Comparison of ENCODE assay signal across 12 mouse cellular contexts in the genomic region with DNA sequence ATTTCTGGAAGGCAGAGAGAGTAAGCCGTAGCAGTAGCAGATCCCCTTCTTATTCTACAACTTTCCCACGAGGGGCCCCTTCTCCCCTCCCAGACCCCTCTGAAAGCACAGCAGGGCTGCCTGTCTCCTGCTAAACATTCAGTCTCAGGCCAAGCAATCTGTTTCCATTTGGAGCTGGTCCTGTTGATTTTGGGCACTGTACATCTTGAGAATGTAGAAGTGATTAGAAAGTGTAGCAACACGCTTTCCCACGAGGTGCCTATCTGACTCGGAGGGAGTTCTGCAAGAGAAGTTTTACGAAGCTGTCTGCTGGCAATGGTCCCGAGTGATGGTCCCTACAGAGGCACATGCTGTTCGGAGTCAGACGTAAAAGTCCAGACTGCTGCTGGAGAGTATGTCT. TPM values are rescaled to one million over a fixed set of nuclear protein-coding genes. Genes with fewer than 3 reads are reported as not detected.
DNase-seq lines count a peak whose midpoint lies in the region; ATAC-seq and TF ChIP-seq lines count a peak whose summit lies in the region.
"Had no signal": no experiment of that assay in that cellular context is flagged by ENCODE, and none has a peak within 500 bp of the region (broad histone marks: within the 10 kb centered on the region; RNA-seq: fewer than 3 reads in every experiment).

No protein-coding gene starts in this region.

- no peaks in the 10 kb centered on the region for H3K36me3 ChIP-seq in forebrain, embryonic 15.5 days
- no peaks in the 10 kb centered on the region for H3K36me3 ChIP-seq in forebrain, embryonic 11.5 days (ENCODE audit: control insufficient read depth, insufficient read depth, low read length)
- no peaks in the 10 kb centered on the region for H3K36me3 ChIP-seq in spleen, adult 2 months (ENCODE audit: control insufficient read depth, insufficient read depth, low read length)

- peaks cover 8% of the 10 kb centered on the region for H3K4me1 ChIP-seq in forebrain, embryonic 15.5 days
- no peaks in the 10 kb centered on the region for H3K4me1 ChIP-seq in forebrain, embryonic 11.5 days (replicated peaks; ENCODE audit: control insufficient read depth, insufficient read depth, low read length)
- no peaks in the 10 kb centered on the region for H3K4me1 ChIP-seq in spleen, adult 2 months (ENCODE audit: control insufficient read depth, insufficient read depth, insufficient read length)

- no peak for TF ChIP-seq POLR2A in spleen, adult 2 months (IDR thresholded peaks at IDR 0.05; ENCODE audit: low read depth, low read length)

- ATAC-seq in forebrain, embryonic 15.5 days (replicated peaks): peak; percentile 64; the same call in 1 of the 2 replicates
- no peak for ATAC-seq in forebrain, embryonic 11.5 days (replicated peaks; ENCODE audit: low FRiP score)
- ATAC-seq: Patski had no signal

- no peak overlapping the region for H3K9ac ChIP-seq in forebrain, embryonic 15.5 days (replicated peaks)
- no peak overlapping the region for H3K9ac ChIP-seq in forebrain, embryonic 11.5 days (ENCODE audit: low read length)

- no peak for DNase-seq in forebrain, embryonic 11.5 days (ENCODE audit: low spot score)
- DNase-seq in spleen, adult 2 months (ENCODE audit: low read depth in 1 of 2, low spot score in 2 of 2): no peak
- no peak for DNase-seq in spleen, postnatal 10 days (ENCODE audit: low spot score in 2 of 2)
- DNase-seq in heart, postnatal 14 days: peak; percentile 46 to 55
- DNase-seq in thymus, postnatal 10 days (ENCODE audit: low spot score in 2 of 2): no peak
- DNase-seq in right cerebral cortex, postnatal 36 days (ENCODE audit: low spot score in 2 of 2): no peak
- DNase-seq in kidney, postnatal 25 days: no peak
- DNase-seq: cerebellum, adult 9-10 months; thymus, postnatal 36 days had no signal

- 57% methylated on average over 9 of the region's 9 CpGs for WGBS in forebrain, embryonic 15.5 days
- WGBS in forebrain, embryonic 11.5 days: 75% methylated on average over 9 of the region's 9 CpGs
- WGBS in spleen, adult 2 months: 84% methylated on average over 9 of the region's 9 CpGs

- TF ChIP-seq CTCF in spleen, adult 2 months (IDR thresholded peaks at IDR 0.05; ENCODE audit: extremely low read depth, insufficient read depth, insufficient read length, insufficient replicate concordance): no peak

- H3K27ac ChIP-seq in forebrain, embryonic 15.5 days (replicated peaks): no peak overlapping the region
- H3K27ac ChIP-seq in forebrain, embryonic 11.5 days (ENCODE audit: low read depth, low read length): no peak overlapping the region
- H3K27ac ChIP-seq in spleen, adult 2 months (ENCODE audit: insufficient read depth, low read length): peak overlapping the region; percentile 29; the same call in 1 of the 2 replicates

- no peaks in the 10 kb centered on the region for H3K9me3 ChIP-seq in forebrain, embryonic 15.5 days
- H3K9me3 ChIP-seq in forebrain, embryonic 11.5 days (ENCODE audit: control insufficient read depth, low read length): no peaks in the 10 kb centered on the region

- intact Hi-C loops in heart, postnatal 14 days (cut with DNase I): no loop called here

- H3K4me3 ChIP-seq in forebrain, embryonic 15.5 days: no peak overlapping the region
- H3K4me3 ChIP-seq in forebrain, embryonic 11.5 days (ENCODE audit: low read depth, low read length): no peak overlapping the region
- no peak overlapping the region for H3K4me3 ChIP-seq in spleen, adult 2 months (ENCODE audit: extremely low read depth, insufficient read depth, insufficient read length)
- H3K4me3 ChIP-seq: erythroblast, embryonic 14.5 days had no signal

- H3K27me3 ChIP-seq in forebrain, embryonic 15.5 days: no peaks in the 10 kb centered on the region
- no peaks in the 10 kb centered on the region for H3K27me3 ChIP-seq in forebrain, embryonic 11.5 days (ENCODE audit: control insufficient read depth, insufficient read depth, low read length)
- H3K27me3 ChIP-seq in spleen, adult 2 months (ENCODE audit: control insufficient read depth, insufficient read depth, low read length): no peaks in the 10 kb centered on the region
- H3K27me3 ChIP-seq: Patski had no signal

- no peak overlapping the region for H3K4me2 ChIP-seq in forebrain, embryonic 15.5 days (replicated peaks)
- H3K4me2 ChIP-seq in forebrain, embryonic 11.5 days (ENCODE audit: low read depth, low read length, severe bottlenecking): no peak overlapping the region

RNA-seq across cellular contexts. Expression of a gene that starts 27.3 kb away (rescaled TPM):
- polyA plus RNA-seq in forebrain, embryonic 15.5 days (2015; fragmentation: Nextera tagmentation; extraction: Ambion mirVana): 191 and 194 TPM in 2 replicates
- polyA plus RNA-seq in forebrain, embryonic 11.5 days (2014; fragmentation: Nextera tagmentation; extraction: Ambion mirVana): 433 and 456 TPM in 2 replicates
- polyA plus RNA-seq in spleen, adult 2 months (2012; rRNA removed): 37.0 and 65.6 TPM in 2 replicates
- 10 to 100 TPM; 54.4 to 60.4 TPM for total RNA-seq in heart, postnatal 14 days (2021)

Comparison
In these comparisons a context has a peak if more than half of its experiments do, and no peak if none do; other contexts are left out.
1. DNase-seq: peak in heart, postnatal 14 days (2 of 2); none in forebrain, embryonic 11.5 days (single experiment), spleen, adult 2 months (0 of 2), spleen, postnatal 10 days (0 of 2), thymus, postnatal 10 days (0 of 2), right cerebral cortex, postnatal 36 days (0 of 2) and kidney, postnatal 25 days (0 of 2).